Mouse (Mus musculus): ENCODE data around the gene Nfx1.

DNA sequence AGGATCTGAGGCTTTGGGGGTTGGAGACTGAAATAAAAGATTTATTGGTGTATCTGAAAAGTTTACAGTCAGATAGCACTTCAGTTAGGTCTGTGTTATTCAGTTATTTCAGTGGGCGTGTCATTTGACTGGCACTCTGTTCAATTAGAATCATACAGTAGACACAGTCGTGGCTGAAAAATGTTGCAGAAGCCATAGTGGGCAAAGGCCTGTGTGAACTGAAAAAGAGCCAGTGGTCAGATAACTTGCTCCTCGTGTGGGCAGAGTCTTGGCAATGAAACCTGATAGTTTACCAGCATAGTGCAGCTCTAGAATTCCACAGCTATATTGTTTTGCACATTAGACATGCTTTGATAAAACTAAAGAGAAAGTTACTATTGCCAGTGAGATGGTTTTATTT is 11.8 kb downstream of the Nfx1 start:
- no peak for TF ChIP-seq CTCF (IDR thresholded peaks at IDR 0.05; ENCODE audit: low read depth, low read length)
- TF ChIP-seq POLR2A (IDR thresholded peaks at IDR 0.05; ENCODE audit: insufficient read depth, low read length): no peak
- no peak for TF ChIP-seq EP300 (IDR thresholded peaks at IDR 0.05; ENCODE audit: insufficient read depth, low read depth, low read length)

Measured in ES-Bruce4 (cell line).